Mouse (Mus musculus) lung, embryonic 16.5 days (tissue): ENCODE measurements at regions not wholly inside any gene's neighbourhood (a gene's known extent, or its start where the extent isn't known, plus 50 kb on each side); places are given as distances from the start of the nearest gene placed in this dataset.
"Not testable (repeated sequence)": the region's sequence is repeated elsewhere in the genome, so short reads cannot be mapped to it uniquely, and the experiment has no call there.

ENCODE experiments used
- ATAC-seq: fragments of 200-750 bp; cut with Nextera tagmentation; 2 replicates; pipeline ENCODE4 v1.8.0; 2017; ENCODE audit warnings: low read depth, mild to moderate bottlenecking, moderate library complexity
- H3K27ac ChIP-seq: fragments of 300-500 bp; sonication (generic); 2 replicates; pipeline ENCODE4 v1.5.1; 2014; ENCODE audit warnings: mild to moderate bottlenecking, control low read depth, low read length
- H3K27me3 ChIP-seq: fragments of 300-500 bp; sonication (generic); 2 replicates; pipeline ENCODE4 v1.6.1; 2014; ENCODE audit warnings: low read depth, low read length, mixed read lengths; ENCODE audit not compliant: control insufficient read depth, insufficient read depth
- H3K36me3 ChIP-seq: fragments of 300-500 bp; sonication (generic); 2 replicates; pipeline ENCODE4 v1.6.1; 2014; ENCODE audit warnings: low read length; ENCODE audit not compliant: control insufficient read depth, insufficient read depth
- H3K4me1 ChIP-seq: fragments of 300-500 bp; sonication (generic); replicated peaks from 2 replicates; pipeline ENCODE4 v1.6.1; 2014; ENCODE audit warnings: low read length, mixed read lengths; ENCODE audit not compliant: control insufficient read depth, insufficient read depth
- H3K4me2 ChIP-seq: fragments of 300-500 bp; sonication (generic); 2 replicates; pipeline ENCODE4 v1.6.1; 2014; ENCODE audit warnings: low read depth, low read length, control low read depth
- H3K4me3 ChIP-seq: fragments of 300-500 bp; sonication (generic); 2 replicates; pipeline ENCODE4 v1.5.1; 2014; ENCODE audit warnings: mild to moderate bottlenecking, low read length, control low read depth
- H3K9ac ChIP-seq: fragments of 300-500 bp; sonication (generic); 2 replicates; pipeline ENCODE4 v1.6.1; 2014; ENCODE audit warnings: low read length, control low read depth
- H3K9me3 ChIP-seq: fragments of 300-500 bp; sonication (generic); 2 replicates; pipeline ENCODE4 v1.6.1; 2016; ENCODE audit warnings: low read length; ENCODE audit not compliant: control insufficient read depth
- WGBS: fragments of 180-500 bp; shearing (Covaris S2); extraction: QIAGEN DNeasy Blood & Tissue Kit; methylation state at CpG from one replicate; pipeline ENCODE4 v1.1.7; 2014; 5-methylcytosine and 5-hydroxymethylcytosine counted together

DNA sequence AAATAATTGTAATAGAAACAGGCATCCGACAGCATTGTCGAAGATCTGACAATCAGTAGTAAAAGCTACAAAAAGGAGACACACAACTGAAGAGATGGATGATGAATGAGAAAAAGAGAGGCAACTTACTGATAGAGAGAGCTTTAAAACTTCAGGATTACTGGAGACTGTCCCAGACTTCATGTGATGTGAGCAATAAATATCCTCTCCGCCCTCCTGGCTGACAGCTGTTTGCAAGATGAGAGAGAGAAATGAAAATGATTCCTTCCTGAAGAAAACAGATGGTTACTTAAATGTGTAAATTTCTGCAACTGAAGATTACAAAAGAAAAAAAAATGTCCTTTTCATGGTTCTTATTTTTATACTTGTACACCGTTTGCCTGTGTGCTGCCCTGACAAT is 306.7 kb upstream of the Ncam2 start:
- Histone ChIP-seq H3K36me3 (no peaks in the 10 kb centered on the region), H3K9me3 (no peaks in the 10 kb centered on the region), H3K27ac (no peak overlapping the region), H3K4me1 (no peaks in the 10 kb centered on the region), H3K27me3 (no peaks in the 10 kb centered on the region), H3K4me2 (no peak overlapping the region), H3K4me3 (no peak overlapping the region), H3K9ac (no peak overlapping the region)
- 72% methylated on average over 4 of the region's 4 CpGs for WGBS
- no peak for ATAC-seq

DNA sequence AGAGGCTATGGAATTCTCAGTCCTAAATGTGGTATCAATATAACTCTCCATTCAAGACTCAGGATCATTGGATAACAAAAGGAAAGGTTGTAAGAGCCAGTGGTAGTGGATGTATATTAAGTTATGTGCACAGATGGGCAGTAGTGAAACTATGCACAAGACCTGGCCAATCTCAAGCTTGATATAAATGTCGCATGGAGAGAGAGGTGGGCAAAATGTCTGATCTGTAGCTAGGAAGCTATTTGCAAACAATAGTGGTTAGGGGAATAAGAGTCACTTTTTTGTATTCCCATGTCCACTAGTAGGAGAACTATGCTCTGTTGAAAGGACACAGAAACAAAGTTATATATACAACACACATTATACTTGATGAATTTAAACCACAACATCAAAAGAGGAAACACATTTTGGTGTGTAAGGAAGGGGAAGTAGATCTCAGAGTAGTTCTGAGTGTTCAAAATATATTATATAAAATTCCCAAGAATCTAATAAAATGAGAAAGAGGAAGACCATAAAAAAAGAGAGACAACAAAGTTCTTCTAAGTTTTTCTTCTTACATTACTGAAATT is 279.7 kb upstream of the Ncam2 start:
- no peak overlapping the region for H3K27ac ChIP-seq
- H3K9me3 ChIP-seq: no peaks in the 10 kb centered on the region
- H3K9ac ChIP-seq: no peak overlapping the region
- no peaks in the 10 kb centered on the region for H3K4me1 ChIP-seq
- no peaks in the 10 kb centered on the region for H3K36me3 ChIP-seq
- no peak overlapping the region for H3K4me2 ChIP-seq
- ATAC-seq: no peak
- H3K27me3 ChIP-seq: no peaks in the 10 kb centered on the region
- no peak overlapping the region for H3K4me3 ChIP-seq
- 81% methylated on average over 1 of the region's 1 CpGs for WGBS

DNA sequence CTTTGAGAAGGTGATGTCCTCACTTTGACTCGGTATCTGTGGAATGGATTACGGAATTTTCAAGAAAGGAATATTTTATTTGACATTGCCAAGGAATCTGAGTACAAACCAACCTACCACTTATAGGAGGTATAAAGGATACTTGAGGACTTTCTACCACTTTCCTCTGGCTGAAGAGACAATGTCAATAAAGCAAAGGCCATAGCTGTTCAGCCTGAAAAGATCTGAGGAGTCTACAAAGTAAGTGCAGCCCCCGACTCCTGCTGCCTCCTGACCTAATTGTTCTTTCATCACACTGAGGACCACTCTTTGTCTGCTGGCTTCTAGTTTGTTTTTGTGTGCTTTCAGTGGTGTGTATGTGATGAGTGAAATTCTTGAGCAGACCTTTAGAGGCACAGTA is 269.5 kb upstream of the Ncam2 start:
- H3K4me2 ChIP-seq: no peak overlapping the region
- no peaks in the 10 kb centered on the region for H3K4me1 ChIP-seq
- peak; percentile 80 for ATAC-seq
- no peak overlapping the region for H3K4me3 ChIP-seq
- 37% methylated on average over 3 of the region's 3 CpGs for WGBS
- H3K27ac ChIP-seq: no peak overlapping the region
- H3K36me3 ChIP-seq: no peaks in the 10 kb centered on the region
- no peaks in the 10 kb centered on the region for H3K27me3 ChIP-seq
- no peak overlapping the region for H3K9ac ChIP-seq
- H3K9me3 ChIP-seq: no peaks in the 10 kb centered on the region

DNA sequence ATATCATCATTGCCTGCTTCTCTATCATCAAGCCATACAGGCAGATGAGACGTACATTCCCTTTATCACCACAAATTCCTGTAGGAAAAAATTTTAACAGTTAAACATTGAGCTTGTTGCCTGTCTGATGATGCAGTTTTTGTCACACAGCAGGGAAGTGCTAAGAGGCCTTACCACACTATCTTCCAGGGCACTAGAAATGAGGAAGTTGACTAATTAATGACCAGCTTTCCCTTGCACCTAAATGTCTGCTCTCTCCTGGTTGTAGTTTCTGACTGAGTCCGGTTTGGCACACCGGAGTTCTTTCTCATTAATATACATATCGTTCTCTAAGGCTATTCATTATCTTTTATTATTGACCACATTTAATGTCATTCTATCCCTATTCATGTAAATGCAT is 269.0 kb upstream of the Ncam2 start:
- Histone ChIP-seq H3K9me3 (no peaks in the 10 kb centered on the region), H3K27ac (no peak overlapping the region), H3K9ac (no peak overlapping the region), H3K4me1 (no peaks in the 10 kb centered on the region), H3K4me3 (no peak overlapping the region), H3K36me3 (no peaks in the 10 kb centered on the region), H3K27me3 (no peaks in the 10 kb centered on the region), H3K4me2 (no peak overlapping the region)
- no peak for ATAC-seq
- WGBS: 69% methylated on average over 4 of the region's 4 CpGs

DNA sequence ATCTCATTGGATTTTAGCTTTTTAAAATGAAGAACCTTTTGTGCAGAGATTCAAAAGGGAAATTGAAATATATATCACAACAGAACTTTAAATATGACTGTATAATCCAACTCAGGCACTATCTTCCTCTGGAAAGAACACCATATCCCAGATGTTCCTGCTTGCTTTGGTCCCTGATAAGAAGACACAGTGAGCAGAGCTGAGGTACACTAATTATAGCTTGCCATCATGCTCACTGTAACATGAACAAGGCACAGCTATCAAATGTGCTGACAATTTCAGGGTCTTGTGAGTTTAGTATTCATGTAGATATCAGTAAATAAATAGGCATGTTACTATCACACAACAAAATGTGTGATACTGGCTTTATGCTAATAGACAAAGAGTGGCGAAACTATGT is 264.8 kb upstream of the Ncam2 start:
- no peaks in the 10 kb centered on the region for H3K9me3 ChIP-seq
- no peak overlapping the region for H3K4me3 ChIP-seq
- no peak overlapping the region for H3K27ac ChIP-seq
- H3K36me3 ChIP-seq: no peaks in the 10 kb centered on the region
- no peak for ATAC-seq
- no peaks in the 10 kb centered on the region for H3K27me3 ChIP-seq
- H3K9ac ChIP-seq: no peak overlapping the region
- WGBS: 80% methylated on average over 1 of the region's 1 CpGs
- no peak overlapping the region for H3K4me2 ChIP-seq
- H3K4me1 ChIP-seq: no peaks in the 10 kb centered on the region

DNA sequence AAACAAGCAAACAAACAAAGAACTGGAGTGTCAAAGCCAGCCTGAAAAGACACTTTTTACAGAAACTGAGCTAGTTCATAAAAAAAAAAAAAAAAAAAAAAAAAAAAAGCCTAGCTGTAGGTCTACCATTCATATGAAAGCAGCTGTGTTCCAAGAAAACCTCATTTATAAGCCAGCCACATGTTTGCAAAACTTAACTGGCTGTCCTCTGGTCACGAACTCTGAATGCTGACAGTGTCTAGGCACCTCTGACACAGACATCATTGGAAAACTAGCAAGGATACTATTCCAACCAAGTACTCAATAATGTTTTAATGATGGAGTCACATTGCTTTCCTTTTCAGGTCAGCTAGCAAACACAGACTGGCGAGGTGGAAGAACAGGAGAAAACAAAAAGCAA is 238.4 kb upstream of the Ncam2 start:
- ATAC-seq: no peak
- WGBS: 33% methylated on average over 2 of the region's 2 CpGs
- H3K4me3 ChIP-seq: no peak overlapping the region

DNA sequence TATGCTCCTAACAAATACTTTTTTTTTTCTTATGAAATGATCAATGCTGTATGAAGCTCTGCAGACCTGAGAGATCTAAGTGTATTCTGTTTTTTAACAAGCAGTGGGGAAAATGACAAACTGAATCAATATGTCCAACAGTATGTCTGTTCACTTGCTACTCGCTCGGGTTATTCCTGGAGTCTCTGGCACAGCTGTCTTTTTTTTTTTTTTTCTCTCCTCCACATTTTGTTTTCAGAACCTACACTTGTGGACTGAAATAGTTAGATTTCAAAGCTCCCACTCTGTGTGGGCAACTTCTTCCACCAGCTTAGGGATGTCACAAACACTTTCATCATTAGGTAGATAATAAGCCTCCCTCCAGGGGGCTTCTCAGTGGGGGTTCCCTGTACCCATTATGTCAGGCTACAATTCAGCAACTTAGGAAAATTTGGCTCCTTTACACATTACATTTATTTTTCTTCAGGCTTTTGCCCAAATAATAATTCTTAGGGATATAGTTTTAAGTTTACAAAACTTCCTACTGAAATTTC is 218.9 kb upstream of the Ncam2 start:
- no peaks in the 10 kb centered on the region for H3K36me3 ChIP-seq

More for the DNA sequence above, 238.4 kb upstream of the Ncam2 start:
- H3K27me3 ChIP-seq: no peaks in the 10 kb centered on the region
- no peak overlapping the region for H3K27ac ChIP-seq
- no peak overlapping the region for H3K9ac ChIP-seq
- no peaks in the 10 kb centered on the region for H3K4me1 ChIP-seq
- H3K36me3 ChIP-seq: no peaks in the 10 kb centered on the region
- no peaks in the 10 kb centered on the region for H3K9me3 ChIP-seq
- H3K4me2 ChIP-seq: no peak overlapping the region

DNA sequence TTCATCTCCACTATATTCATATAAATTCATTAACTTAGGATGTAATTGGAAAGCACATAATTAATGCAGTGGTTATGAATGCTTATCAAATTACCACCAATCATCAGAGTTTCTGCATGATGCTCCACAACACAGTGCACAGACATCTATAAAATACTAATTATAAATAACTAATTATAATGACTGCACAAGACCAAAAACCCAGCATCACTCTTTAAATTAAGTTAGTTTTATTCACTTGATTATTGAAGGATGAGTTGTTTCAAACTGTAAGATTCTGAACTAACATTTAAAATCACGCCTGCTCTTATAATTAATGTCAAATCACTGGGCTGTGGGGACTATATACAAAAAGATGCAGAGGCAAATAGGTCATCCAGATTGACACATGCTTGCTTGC is 212.7 kb upstream of the Ncam2 start:
- WGBS: 64% methylated on average over 1 of the region's 1 CpGs
- H3K4me1 ChIP-seq: no peaks in the 10 kb centered on the region

More for the DNA sequence above, 218.9 kb upstream of the Ncam2 start:
- H3K27me3 ChIP-seq: no peaks in the 10 kb centered on the region
- no peak overlapping the region for H3K4me3 ChIP-seq
- 41% methylated on average over 2 of the region's 2 CpGs for WGBS
- no peak overlapping the region for H3K4me2 ChIP-seq
- H3K27ac ChIP-seq: no peak overlapping the region
- H3K9me3 ChIP-seq: no peaks in the 10 kb centered on the region
- H3K4me1 ChIP-seq: no peaks in the 10 kb centered on the region
- ATAC-seq: no peak
- H3K9ac ChIP-seq: no peak overlapping the region

DNA sequence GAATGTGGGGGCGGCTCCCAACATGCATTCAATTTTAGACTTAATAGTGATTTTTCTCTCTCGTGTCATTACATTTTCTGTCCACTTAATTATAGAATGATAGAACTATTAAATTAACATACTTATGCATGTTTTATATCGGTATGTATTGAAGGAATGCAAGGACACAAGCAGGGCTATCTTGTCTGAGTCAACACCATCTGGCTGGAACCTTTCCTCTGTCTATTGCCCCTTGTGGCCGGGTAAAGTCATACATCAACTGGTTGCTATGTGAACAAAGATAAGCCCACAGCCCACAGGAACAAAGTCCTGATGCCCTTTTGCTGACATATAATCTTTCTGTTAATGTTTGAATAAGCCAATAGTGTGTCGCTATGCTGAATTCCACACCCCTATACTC is 163.7 kb upstream of the Ncam2 start:
- H3K27me3 ChIP-seq, H3K4me3 ChIP-seq, H3K4me2 ChIP-seq, H3K27ac ChIP-seq, H3K9ac ChIP-seq, H3K9me3 ChIP-seq, H3K36me3 ChIP-seq, ATAC-seq, H3K4me1 ChIP-seq: not testable (repeated sequence)
- 85% methylated on average over 5 of the region's 5 CpGs for WGBS

More for the DNA sequence above, 212.7 kb upstream of the Ncam2 start:
- ATAC-seq: no peak
- no peak overlapping the region for H3K27ac ChIP-seq
- no peaks in the 10 kb centered on the region for H3K27me3 ChIP-seq
- H3K4me3 ChIP-seq: no peak overlapping the region
- H3K9me3 ChIP-seq: no peaks in the 10 kb centered on the region
- H3K36me3 ChIP-seq: no peaks in the 10 kb centered on the region
- no peak overlapping the region for H3K4me2 ChIP-seq
- H3K9ac ChIP-seq: no peak overlapping the region

DNA sequence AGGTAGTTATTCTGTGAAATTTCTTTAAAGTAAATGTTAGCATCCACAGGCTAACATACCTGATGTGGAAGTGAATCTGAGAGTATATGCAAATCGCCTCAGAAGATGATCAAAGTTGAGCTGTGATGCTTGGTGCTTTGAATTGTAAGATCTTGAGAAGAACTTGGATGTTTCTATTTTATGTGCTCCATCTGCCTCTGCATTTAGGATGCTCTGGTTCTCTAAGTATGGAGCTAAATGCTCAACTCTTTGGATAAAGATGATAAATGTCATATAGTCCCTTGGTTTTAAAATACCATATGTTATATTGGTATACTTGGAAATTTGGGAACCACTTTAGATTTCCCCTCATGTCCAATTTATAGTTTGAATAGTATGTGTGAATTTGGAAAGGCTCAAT is 159.2 kb upstream of the Ncam2 start:
- no peak overlapping the region for H3K4me3 ChIP-seq
- H3K9ac ChIP-seq: no peak overlapping the region
- no peaks in the 10 kb centered on the region for H3K27me3 ChIP-seq
- WGBS: 71% methylated on average over 1 of the region's 1 CpGs
- ATAC-seq: no peak
- no peak overlapping the region for H3K4me2 ChIP-seq
- no peak overlapping the region for H3K27ac ChIP-seq
- H3K36me3 ChIP-seq: no peaks in the 10 kb centered on the region
- H3K9me3 ChIP-seq: no peaks in the 10 kb centered on the region
- no peaks in the 10 kb centered on the region for H3K4me1 ChIP-seq
